Mouse (Mus musculus): ENCODE data around the gene Ssbp2.

DNA sequence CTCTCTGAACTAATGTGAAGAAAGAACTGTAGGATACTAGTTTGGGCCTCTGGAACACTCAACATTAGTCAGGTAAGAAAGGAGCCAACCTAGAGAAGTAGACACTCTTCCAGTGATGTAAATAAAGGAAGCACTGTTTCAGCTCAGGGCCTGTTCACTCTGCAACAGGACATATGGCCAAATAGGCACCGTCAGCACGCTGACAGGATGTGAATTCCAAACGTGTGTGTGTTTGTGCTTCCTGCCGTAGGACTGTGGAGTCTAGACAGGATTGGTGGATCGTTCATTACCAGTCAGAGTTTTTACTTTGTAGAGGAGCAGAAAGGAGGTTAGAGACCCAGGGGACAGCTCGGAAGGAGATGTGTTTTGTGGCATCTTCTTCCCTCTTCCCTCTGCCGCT lies 174.0 kb downstream of the Ssbp2 start:
- TF ChIP-seq CTCF (IDR thresholded peaks at IDR 0.05 in 2 of 3, conservative IDR thresholded peaks at IDR 0.05 in 1 of 3; ENCODE audit: control insufficient read depth in 1 of 3, insufficient read depth in 1 of 3, low read depth in 2 of 3, low read length in 3 of 3, poor library complexity in 1 of 3, severe bottlenecking in 1 of 3) (no peak), POLR2A (IDR thresholded peaks at IDR 0.05; ENCODE audit: control insufficient read depth in 1 of 2, insufficient read depth in 1 of 2, low read depth in 1 of 2, low read length in 2 of 2, poor library complexity in 1 of 2) (no peak), TCF12 (IDR thresholded peaks at IDR 0.05; ENCODE audit: low read depth, low read length) (no peak), CHD1 (IDR thresholded peaks at IDR 0.05; ENCODE audit: low read depth, low read length) (no peak), ZC3H11A (IDR thresholded peaks at IDR 0.05; ENCODE audit: low read depth, low read length) (no peak), BHLHE40 (IDR thresholded peaks at IDR 0.05; ENCODE audit: borderline replicate concordance, low read depth, low read length) (no peak), EP300 (IDR thresholded peaks at IDR 0.05; ENCODE audit: low read depth in 1 of 2, low read length in 2 of 2) (no peak), ZKSCAN1 (IDR thresholded peaks at IDR 0.05; ENCODE audit: low read depth, low read length) (no peak), E2F4 (IDR thresholded peaks at IDR 0.05; ENCODE audit: borderline replicate concordance, low read depth, low read length) (no peak), GATA1 (IDR thresholded peaks at IDR 0.05; ENCODE audit: low read depth, low read length) (no peak), KAT2A (conservative IDR thresholded peaks at IDR 0.05; ENCODE audit: low read depth, low read length) (no peak), MAFK (IDR thresholded peaks at IDR 0.05; ENCODE audit: borderline replicate concordance, low read depth, low read length) (no peak), HCFC1 (IDR thresholded peaks at IDR 0.05; ENCODE audit: low read depth, low read length) (no peak)

Measured in MEL (cell line).